Mouse (Mus musculus): ENCODE data around the gene Clrn2. TPM values are rescaled to one million over a fixed set of nuclear protein-coding genes. Genes with fewer than 3 reads are reported as not detected.

The Clrn2 gene
- total RNA-seq, 2 experiments from 2014 or later, result not detected

DNA sequence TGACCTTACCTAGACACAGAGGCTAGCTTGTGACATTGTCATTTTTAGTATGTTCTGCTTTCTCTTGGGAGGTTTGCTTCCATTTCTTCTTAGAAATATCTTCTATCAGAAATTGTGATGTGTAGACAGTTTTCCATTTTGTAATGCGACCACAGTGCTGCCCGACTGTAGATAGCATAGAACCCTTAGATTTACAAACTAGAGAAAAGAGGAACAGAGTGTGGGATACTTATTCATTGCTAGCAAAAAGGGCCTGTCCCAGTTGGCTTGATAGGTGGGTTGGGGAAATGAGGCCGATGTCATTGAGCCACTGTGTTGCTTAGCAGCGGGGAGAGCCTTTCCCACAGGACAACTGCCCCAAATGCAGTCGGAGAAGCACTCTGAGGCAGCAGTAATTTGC lies 44.0 kb downstream of the Clrn2 start:
- no peak for DNase-seq (ENCODE audit: low spot score)

DNA sequence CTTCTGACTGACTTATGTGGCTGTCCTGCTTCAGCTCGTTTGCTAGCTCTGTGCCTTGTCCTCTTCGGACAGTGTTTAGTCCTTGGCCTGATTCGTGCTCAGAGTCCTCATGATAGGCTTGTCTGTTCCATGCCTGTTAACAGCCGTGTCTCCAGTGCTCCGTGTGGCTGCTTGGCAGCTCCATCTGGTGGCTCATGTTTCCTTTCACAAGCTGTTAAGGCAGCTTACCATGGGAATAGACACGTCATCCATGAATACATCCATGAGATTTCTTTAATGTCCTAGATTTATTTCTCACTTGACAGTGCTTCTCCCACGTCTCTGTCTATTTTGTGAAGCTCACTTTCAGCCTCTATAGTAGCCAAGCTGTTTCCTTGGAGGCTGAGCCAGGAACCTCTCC lies 56.5 kb downstream of the Clrn2 start:
- no peak for DNase-seq (ENCODE audit: low spot score)

DNA sequence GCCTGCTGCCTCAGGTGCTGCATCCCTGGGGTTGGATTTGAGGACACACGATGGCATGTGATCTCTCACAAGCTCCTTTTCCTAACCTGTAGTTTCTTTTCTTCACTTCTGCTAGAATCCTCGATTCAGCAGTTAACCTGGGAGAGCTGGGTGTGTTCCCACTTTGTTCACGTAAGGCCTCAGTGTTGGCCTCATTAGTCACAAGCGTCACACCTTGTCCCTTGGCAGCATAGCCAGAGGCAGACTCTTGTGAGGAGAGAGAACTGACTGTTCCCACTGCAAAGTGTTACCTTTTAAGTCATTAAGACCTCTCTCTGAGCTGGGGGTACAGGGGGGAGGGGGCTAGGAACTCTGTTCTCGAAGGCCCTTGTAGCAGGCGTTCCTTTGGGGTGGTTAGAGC lies 59.4 kb downstream of the Clrn2 start:
- no peak for DNase-seq (ENCODE audit: low spot score)

DNA sequence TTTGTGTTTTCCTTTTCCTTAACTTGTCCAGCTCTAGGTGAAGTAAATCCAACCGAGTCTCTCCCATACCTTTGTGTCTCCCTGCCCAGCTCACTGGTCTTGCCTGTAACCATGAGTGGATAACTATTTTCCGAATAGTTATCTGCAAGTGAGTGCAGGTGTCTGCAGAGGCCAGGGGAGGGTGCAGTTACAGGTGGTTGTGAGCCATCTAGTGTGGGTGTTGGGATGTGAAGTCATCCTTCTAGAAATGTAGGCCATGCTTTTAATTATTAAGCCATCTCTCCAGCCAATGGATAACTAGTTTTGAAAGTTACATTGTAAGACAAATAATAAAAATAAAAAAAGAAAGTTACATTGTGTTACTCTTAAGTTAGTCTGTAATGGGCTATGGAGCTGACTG lies 60.0 kb downstream of the Clrn2 start:
- DNase-seq (ENCODE audit: low spot score), result no peak

Other genes with a start within 250 kb of the Clrn2 start
- gene Qdpr, start 3.5 kb upstream of the Clrn2 start, total RNA-seq (2021), result 10 to 100 TPM; 45.7 to 50.0 TPM
- 10 to 100 TPM; 57.6 to 59.3 TPM for gene Lap3, start 39.6 kb downstream of the Clrn2 start, total RNA-seq (2021)
- gene Med28, start 66.5 kb downstream of the Clrn2 start, total RNA-seq (2021), result 10 to 100 TPM; 52.4 to 57.1 TPM
- gene Fam184b, start 185.9 kb downstream of the Clrn2 start, total RNA-seq (2021), result under 1 TPM; 0.48 to 0.95 TPM
- gene Ncapg, start 216.2 kb downstream of the Clrn2 start, total RNA-seq (2021), result not detected

All from gastrocnemius, adult 18-20 months (tissue).